Mouse (Mus musculus) brown adipose tissue, adult 24 weeks (tissue): Measurements from ENCODE around the gene Trpm8. TPM values are rescaled to one million over a fixed set of nuclear protein-coding genes. Genes with fewer than 3 reads are reported as not detected.

Experiments used
- H3K27ac ChIP-seq: fragments of 200-500 bp; replicated peaks from 2 replicates; pipeline ENCODE4 v1.5.1; 2012; ENCODE audit warnings: low read depth, mild to moderate bottlenecking, low read length
- H3K4me1 ChIP-seq: fragments of 200-500 bp; 2 replicates; pipeline ENCODE4 v1.6.1; 2012; ENCODE audit warnings: low read length, mixed read lengths; ENCODE audit not compliant: control insufficient read depth, insufficient read depth, insufficient read length
- H3K4me3 ChIP-seq: fragments of 200-500 bp; 2 replicates; pipeline ENCODE4 v1.5.1; 2012; ENCODE audit warnings: low read depth, mild to moderate bottlenecking, low read length, moderate library complexity; ENCODE audit not compliant: insufficient read depth
- polyA plus RNA-seq: library from polyadenylated mRNA; stranded (reverse); fragments of >200 nt; gene quantifications from 2 replicates; pipeline ENCODE4 v1.2.4, GENCODE M21; 2012; ENCODE audit not compliant: missing spikeins, insufficient read depth, insufficient read length

The Trpm8 gene
- polyA plus RNA-seq, 1 experiment = not detected

DNA sequence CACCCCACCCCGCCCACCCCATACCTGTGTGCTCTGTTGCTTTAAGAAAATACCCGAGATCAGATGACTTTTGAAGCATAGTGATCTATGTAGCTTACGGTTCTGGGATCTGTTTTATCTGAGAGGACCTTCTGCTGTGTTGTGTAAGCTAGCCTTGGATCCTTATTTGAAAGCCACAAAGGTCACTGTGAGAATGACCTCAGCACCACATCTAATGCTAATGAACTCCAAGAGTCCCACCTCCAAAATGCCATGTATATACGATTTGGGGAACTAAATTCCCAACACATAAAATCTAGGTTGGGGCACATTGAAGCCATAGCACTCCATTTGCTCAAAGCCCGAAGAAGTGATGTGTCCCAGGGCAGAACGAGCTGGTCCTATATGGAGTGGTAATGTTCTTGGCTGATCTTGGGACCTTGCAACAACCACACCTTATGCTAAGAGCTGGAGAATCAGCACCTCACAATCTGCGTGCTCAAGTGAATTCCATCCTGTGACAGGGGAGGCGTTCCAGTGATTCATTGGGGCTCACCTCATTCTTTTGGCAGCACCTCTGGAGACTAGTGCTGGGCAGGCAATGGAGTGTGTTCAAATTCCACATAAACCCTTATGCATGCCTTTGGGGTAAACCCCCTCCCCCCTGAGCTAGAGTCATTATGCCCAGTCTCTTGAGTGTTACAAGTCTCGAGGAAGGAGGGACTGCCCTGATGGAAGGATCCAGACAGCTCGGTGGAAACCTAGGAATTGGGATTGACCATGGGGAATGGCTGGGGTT, 20.4 kb upstream of the Trpm8 start:
- H3K27ac ChIP-seq = no peak overlapping the region
- 0 out of 2 replicates have a peak, but pooled peaks cover 2% of the 10 kb centered on the region for H3K4me1 ChIP-seq
- H3K4me3 ChIP-seq = no peak overlapping the region

DNA sequence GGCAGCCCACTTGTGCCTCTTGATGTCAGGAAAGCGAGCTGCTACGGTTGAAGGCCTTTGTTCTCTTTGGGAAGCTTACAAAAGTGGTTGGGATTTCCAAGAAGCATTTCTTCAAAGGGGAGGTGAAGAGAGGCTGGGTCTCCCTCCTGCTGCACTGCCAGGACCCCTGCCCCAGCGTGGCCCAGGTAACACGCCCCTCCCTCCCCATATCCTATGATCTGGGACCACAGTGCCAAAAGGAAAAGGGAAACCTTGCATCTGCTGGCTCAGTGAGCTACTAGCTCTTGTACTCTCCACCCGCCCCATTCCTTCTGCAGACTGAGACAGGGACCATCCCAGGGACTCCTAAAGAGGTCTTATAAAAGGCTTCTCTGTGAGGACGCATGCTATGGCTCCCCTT, 19.8 kb upstream of the Trpm8 start:
- Histone ChIP-seq H3K27ac (no peak overlapping the region), H3K4me3 (no peak overlapping the region), H3K4me1 (0 out of 2 replicates have a peak, but pooled peaks cover 2% of the 10 kb centered on the region)

GRCm38 (mm10) chr1:88258361-88258760, 19.1 kb upstream of the Trpm8 start:
- Histone ChIP-seq H3K27ac (no peak overlapping the region), H3K4me1 (0 out of 2 replicates have a peak, but pooled peaks cover 2% of the 10 kb centered on the region), H3K4me3 (no peak overlapping the region)

GRCm38 (mm10) chr1:88258881-88259642, 18.4 kb upstream of the Trpm8 start:
- H3K4me1 ChIP-seq = 0 out of 2 replicates have a peak, but pooled peaks cover 2% of the 10 kb centered on the region
- H3K27ac ChIP-seq = no peak overlapping the region
- no peak overlapping the region for H3K4me3 ChIP-seq

- Histone ChIP-seq H3K4me3 (no peak overlapping the region), H3K27ac (no peak overlapping the region), H3K4me1 (0 out of 2 replicates have a peak, but pooled peaks cover 2% of the 10 kb centered on the region)
Measured at GRCm38 (mm10) chr1:88259643-88260024, 17.8 kb upstream of the Trpm8 start.

GRCm38 (mm10) chr1:88260114-88260513, 17.3 kb upstream of the Trpm8 start:
- H3K4me3 ChIP-seq = no peak overlapping the region
- H3K4me1 ChIP-seq = 0 out of 2 replicates have a peak, but pooled peaks cover 2% of the 10 kb centered on the region
- no peak overlapping the region for H3K27ac ChIP-seq

- no peak overlapping the region for H3K27ac ChIP-seq
- H3K4me3 ChIP-seq = no peak overlapping the region
- 0 out of 2 replicates have a peak, but pooled peaks cover 2% of the 10 kb centered on the region for H3K4me1 ChIP-seq
Measured at GRCm38 (mm10) chr1:88260604-88261377, 16.7 kb upstream of the Trpm8 start.

DNA sequence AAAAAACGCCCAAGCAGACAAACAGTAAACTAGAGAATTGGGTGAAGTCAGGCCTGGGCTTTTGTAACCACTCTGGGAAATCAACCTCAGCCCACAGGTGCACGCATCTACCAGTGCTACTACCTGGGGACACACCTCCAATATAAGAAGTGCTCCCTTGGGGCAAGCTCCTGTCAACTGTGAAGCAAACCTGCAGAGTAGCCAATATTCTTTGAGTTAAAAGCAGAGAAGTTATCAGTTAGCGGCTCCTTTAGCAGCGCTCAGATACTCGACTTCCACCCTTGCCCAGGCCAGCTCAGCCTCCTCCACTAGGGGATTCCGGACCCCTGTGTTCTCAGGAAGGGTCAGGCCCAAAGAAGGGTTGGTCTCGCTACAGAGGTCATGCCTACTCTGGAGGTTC, 15.8 kb upstream of the Trpm8 start:
- Histone ChIP-seq H3K4me3 (no peak overlapping the region), H3K4me1 (0 out of 2 replicates have a peak, but pooled peaks cover 2% of the 10 kb centered on the region), H3K27ac (no peak overlapping the region)

DNA sequence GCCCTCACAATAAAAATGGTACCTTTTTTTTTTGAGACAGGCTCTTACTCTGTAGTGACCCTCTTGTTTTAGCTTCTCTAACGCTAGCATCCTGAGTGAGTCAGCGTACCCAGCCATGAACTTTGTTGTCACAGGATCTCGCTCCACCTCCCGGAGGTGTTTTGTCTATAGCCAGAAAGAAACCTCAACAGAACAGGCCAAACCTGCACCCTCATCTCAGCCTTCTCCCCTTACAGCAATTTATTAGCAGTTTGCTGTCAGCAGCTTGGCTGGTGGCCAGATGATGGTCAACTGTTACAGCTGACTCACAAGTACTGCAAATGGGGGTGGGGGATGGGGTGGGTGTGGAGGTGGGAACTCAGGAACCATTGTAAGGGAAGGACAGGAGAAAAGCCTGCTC, 15.2 kb upstream of the Trpm8 start:
- H3K4me3 ChIP-seq = no peak overlapping the region
- H3K27ac ChIP-seq = no peak overlapping the region
- 0 out of 2 replicates have a peak, but pooled peaks cover 2% of the 10 kb centered on the region for H3K4me1 ChIP-seq

- H3K4me3 ChIP-seq = no peak overlapping the region
- H3K27ac ChIP-seq = no peak overlapping the region
- H3K4me1 ChIP-seq = 0 out of 2 replicates have a peak, but pooled peaks cover 2% of the 10 kb centered on the region
Measured at GRCm38 (mm10) chr1:88262961-88263360, 14.5 kb upstream of the Trpm8 start.

DNA sequence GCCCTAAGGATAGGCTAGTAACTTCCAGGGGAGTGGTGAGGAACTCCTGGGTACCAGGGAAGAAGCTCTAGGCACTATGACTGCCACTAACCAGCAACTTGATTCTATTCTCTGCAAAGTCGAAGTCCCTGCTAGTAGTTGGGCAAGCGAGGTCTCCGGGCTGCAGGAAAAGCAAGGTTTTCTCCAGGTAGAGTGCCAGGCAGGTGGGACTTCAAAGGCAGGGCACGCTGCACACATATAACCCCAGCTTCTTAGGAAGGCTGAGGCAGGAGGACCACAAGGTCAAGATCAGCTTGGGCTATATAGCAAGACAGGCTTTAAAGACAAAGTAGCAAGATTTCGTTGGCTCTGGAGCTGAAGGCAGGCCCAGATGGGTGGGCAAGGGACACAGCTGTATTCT, 13.7 kb upstream of the Trpm8 start:
- no peak overlapping the region for H3K27ac ChIP-seq
- H3K4me1 ChIP-seq = 0 out of 2 replicates have a peak, but pooled peaks cover 2% of the 10 kb centered on the region
- no peak overlapping the region for H3K4me3 ChIP-seq

- Histone ChIP-seq H3K27ac (no peak overlapping the region), H3K4me3 (no peak overlapping the region), H3K4me1 (0 out of 2 replicates have a peak, but pooled peaks cover 2% of the 10 kb centered on the region)
Measured at GRCm38 (mm10) chr1:88264237-88264868, 13.1 kb upstream of the Trpm8 start.

DNA sequence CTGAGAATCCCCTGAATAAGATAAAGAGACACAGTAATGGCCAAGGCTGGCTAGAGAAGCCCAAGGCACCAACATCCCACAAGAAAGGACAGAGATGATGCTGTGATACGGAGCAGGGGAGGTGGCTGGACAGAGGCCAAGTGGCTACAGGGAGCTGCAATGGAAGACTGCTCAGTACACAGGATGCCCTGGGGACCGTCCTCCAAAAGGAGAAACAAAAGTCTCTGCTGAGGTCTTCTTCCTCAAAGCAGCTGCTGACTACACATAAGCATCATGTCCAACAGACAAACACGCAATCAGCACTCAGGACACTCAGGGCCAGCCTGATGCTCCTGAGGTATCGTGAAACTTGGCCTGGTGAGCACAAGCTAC, 12.6 kb upstream of the Trpm8 start:
- no peak overlapping the region for H3K27ac ChIP-seq

GRCm38 (mm10) chr1:88266123-88266522, 11.3 kb upstream of the Trpm8 start:
- H3K4me3 ChIP-seq = no peak overlapping the region
- H3K27ac ChIP-seq = no peak overlapping the region
- no peaks in the 10 kb centered on the region for H3K4me1 ChIP-seq

More for the DNA sequence above, 12.6 kb upstream of the Trpm8 start:
- 0 out of 2 replicates have a peak, but pooled peaks cover 2% of the 10 kb centered on the region for H3K4me1 ChIP-seq
- H3K4me3 ChIP-seq = no peak overlapping the region
